Mouse (Mus musculus) stomach, postnatal 0 days (tissue): Measurements from ENCODE around the gene Arhgef3.

Source experiments
- CTCF ChIP-seq: IDR thresholded peaks from 2 replicates; pipeline ENCODE4 v1.5.1; 2016; ENCODE audit warnings: antibody characterized with exemption, low read depth, mild to moderate bottlenecking, moderate library complexity
- EP300 ChIP-seq: optimal IDR thresholded peaks from 2 replicates; pipeline ENCODE3; 2016; ENCODE audit warnings: antibody characterized with exemption

- TF ChIP-seq CTCF = no peak
- TF ChIP-seq EP300 = no peak
Measured at GRCm38 (mm10) chr14:27234270-27234840, 119.7 kb downstream of the Arhgef3 start.
